Mouse (Mus musculus) myocyte (in vitro differentiated cells): ENCODE results near the gene Lysmd4. TPM values are rescaled to one million over a fixed set of nuclear protein-coding genes. Genes with fewer than 3 reads are reported as not detected.

Experiments used
- H3K27me3 ChIP-seq: one replicate; pipeline ENCODE4 v1.6.1; 2011; ENCODE audit not compliant: control insufficient read depth, insufficient read depth, insufficient read length
- H3K36me3 ChIP-seq: one replicate; pipeline ENCODE4 v1.6.1; 2011; ENCODE audit not compliant: control insufficient read depth, insufficient read depth
- H3K4me2 ChIP-seq: one replicate; pipeline ENCODE4 v1.6.1; 2011; ENCODE audit warnings: low read depth, control low read depth
- H3K4me3 ChIP-seq: one replicate; pipeline ENCODE4 v1.5.1; 2011; ENCODE audit warnings: mild to moderate bottlenecking, control low read depth, moderate library complexity
- H3K79me2 ChIP-seq: one replicate; pipeline ENCODE4 v1.6.1; 2011; ENCODE audit not compliant: control insufficient read depth, insufficient read depth
- H3ac ChIP-seq: one replicate; pipeline ENCODE4 v1.6.1; 2011; ENCODE audit not compliant: control insufficient read depth, insufficient read length
- CEBPB ChIP-seq: IDR thresholded peaks from 2 replicates; pipeline ENCODE4 v1.6.1; 2011; ENCODE audit warnings: mild to moderate bottlenecking, moderate library complexity; ENCODE audit not compliant: poor library complexity, insufficient read depth, severe bottlenecking
- E2F4 ChIP-seq: IDR thresholded peaks from one replicate; pipeline ENCODE4 v1.6.1; 2011; ENCODE audit warnings: mild to moderate bottlenecking, control low read depth, moderate library complexity; ENCODE audit not compliant: insufficient read depth
- MAX ChIP-seq: IDR thresholded peaks from one replicate; pipeline ENCODE4 v1.6.1; 2011; ENCODE audit warnings: low read depth, mild to moderate bottlenecking, control low read depth
- MYOD1 ChIP-seq, 3 experiments: IDR thresholded peaks; one replicate each; pipeline ENCODE4 v1.6.1; 2011; ENCODE audit warnings: control low read depth in 2 of 3, low read depth in 2 of 3, mild to moderate bottlenecking in 2 of 3, moderate library complexity in 1 of 3; ENCODE audit not compliant: insufficient read length in 2 of 3, control insufficient read depth in 1 of 3
- MYOG ChIP-seq, 3 experiments: IDR thresholded peaks; one replicate each; pipeline ENCODE4 v1.6.1; 2011; ENCODE audit warnings: control low read depth in 2 of 3, low read depth in 2 of 3, mild to moderate bottlenecking in 2 of 3; ENCODE audit not compliant: insufficient read length in 2 of 3, control insufficient read depth in 1 of 3, insufficient read depth in 1 of 3
- POLR2A ChIP-seq: IDR thresholded peaks from one replicate; pipeline ENCODE4 v1.6.1; 2011; ENCODE audit warnings: low read depth, mild to moderate bottlenecking, control low read depth, moderate library complexity; ENCODE audit not compliant: insufficient read length
- POLR2AphosphoS2 ChIP-seq: IDR thresholded peaks from one replicate; pipeline ENCODE4 v1.6.1; 2011; ENCODE audit warnings: low read depth, control low read depth; ENCODE audit not compliant: insufficient read length
- REST ChIP-seq: IDR thresholded peaks from one replicate; pipeline ENCODE4 v1.6.1; 2011; ENCODE audit warnings: mild to moderate bottlenecking, control low read depth, moderate library complexity; ENCODE audit not compliant: insufficient read depth, insufficient read length
- SRF ChIP-seq: IDR thresholded peaks from one replicate; pipeline ENCODE4 v1.6.1; 2011; ENCODE audit warnings: low read depth; ENCODE audit not compliant: control insufficient read depth, insufficient read length
- TCF12 ChIP-seq: IDR thresholded peaks from one replicate; pipeline ENCODE4 v1.6.1; 2011; ENCODE audit warnings: mild to moderate bottlenecking, control low read depth; ENCODE audit not compliant: poor library complexity, insufficient read depth, severe bottlenecking
- TCF3 ChIP-seq: IDR thresholded peaks from one replicate; pipeline ENCODE4 v1.6.1; 2011; ENCODE audit warnings: low read depth, control low read depth; ENCODE audit not compliant: insufficient read length
- USF1 ChIP-seq: IDR thresholded peaks from one replicate; pipeline ENCODE4 v1.6.1; 2011; ENCODE audit warnings: low read depth, mild to moderate bottlenecking, control low read depth, moderate library complexity
- polyA plus RNA-seq: library from polyadenylated mRNA; unstranded; fragments of >200 nt; fragmentation: generic; extraction: Trizol; gene quantifications from one replicate; pipeline ENCODE4 v1.2.1, GENCODE M21; 2012; ENCODE audit warnings: missing spikeins

Lysmd4 gene
- 7.7 TPM for polyA plus RNA-seq

DNA sequence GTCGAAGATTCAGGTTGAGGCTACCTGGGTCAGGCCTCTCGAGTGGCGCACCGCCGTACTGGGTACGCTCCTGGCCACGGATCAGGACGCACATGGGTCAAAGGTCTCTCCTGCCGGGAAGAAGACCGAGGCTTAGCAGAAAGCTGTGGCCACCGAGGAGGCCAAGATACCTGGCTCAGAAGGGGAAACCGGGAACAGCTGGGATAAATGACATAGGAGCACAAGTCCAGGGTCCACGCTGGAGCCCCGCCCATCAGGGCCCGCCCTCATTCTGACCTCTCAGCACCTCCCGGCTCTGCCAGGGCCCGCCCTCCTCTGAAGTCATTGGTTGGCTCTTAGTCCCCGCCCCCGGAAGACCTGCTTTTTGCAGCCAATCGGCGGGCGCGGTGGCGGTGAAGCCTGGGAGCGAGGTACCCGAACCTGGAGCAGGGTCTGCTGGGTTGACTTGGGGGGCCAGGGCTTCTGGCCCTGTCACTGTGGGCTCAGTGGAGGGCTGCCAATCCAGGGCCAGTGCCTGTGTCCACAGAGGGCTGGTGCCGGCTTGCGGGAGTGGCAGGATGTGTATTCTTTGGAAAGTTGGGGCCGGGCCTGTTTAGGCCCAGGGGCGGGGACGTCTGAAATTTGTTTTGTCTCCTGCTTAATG is at the start of gene Lysmd4:
TSS of gene Lysmd4 (plus strand) at position 325 of the 643 bp plus-strand sequence.
- peaks cover 5% of the 10 kb centered on the region for H3K36me3 ChIP-seq
- peak within 1 kb of the TSS; percentile 73 for H3K4me3 ChIP-seq
- H3K79me2 ChIP-seq = no peaks in the 10 kb centered on the region
- peak within 1 kb of the TSS; percentile 89 for H3K4me2 ChIP-seq
- H3K27me3 ChIP-seq = no peaks in the 10 kb centered on the region
- TF ChIP-seq MYOD1 (IDR thresholded peaks at IDR 0.05; ENCODE audit: control insufficient read depth in 1 of 3, insufficient read length in 2 of 3, low read depth in 2 of 3) (peak in 1 of 3 experiments; percentile 23), TCF3 (no peak), POLR2A (peak; percentile 38), MYOG (IDR thresholded peaks at IDR 0.05; ENCODE audit: control insufficient read depth in 1 of 3, insufficient read depth in 1 of 3, insufficient read length in 2 of 3, low read depth in 2 of 3) (peak in 1 of 3 experiments; percentile 48), E2F4 (no peak)
- H3ac ChIP-seq = peak within 1 kb of the TSS; percentile 34

DNA sequence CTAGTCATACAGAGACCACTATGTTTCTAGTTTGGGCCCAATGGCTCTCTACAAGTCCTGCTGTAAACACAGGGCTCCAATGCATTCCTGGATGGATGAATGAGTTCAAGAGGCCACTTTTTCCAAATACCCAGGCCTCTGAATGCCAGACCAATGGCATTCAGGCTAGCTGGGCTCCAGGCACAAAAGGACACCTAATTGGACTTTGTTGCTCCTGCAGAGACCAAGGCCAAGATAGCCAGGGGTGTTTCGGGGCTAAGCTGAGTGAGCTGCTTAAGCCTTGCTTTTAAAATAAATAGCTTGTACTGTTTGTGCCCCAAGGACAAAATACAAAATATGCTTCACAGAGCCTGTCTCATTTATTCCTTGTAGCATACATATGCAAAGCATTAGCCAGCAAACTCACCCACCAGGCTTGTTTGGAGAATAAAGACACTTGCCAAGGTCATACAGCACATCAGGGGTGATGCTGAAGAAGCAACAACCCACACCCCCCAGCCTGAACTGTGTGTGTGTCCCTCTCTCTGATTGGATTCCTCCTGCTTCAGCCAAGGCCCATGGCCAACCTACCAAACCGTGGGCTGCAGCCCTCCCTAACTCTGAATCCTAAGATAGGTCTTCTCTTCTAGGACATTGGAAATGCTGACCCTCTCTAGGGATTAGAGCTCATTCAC is 48.7 kb upstream of the Lysmd4 start:
- Histone ChIP-seq H3K36me3 (no peaks in the 10 kb centered on the region), H3K27me3 (peaks cover 24% of the 10 kb centered on the region), H3K4me3 (no peak overlapping the region), H3K4me2 (no peak overlapping the region), H3ac (no peak overlapping the region), H3K79me2 (no peaks in the 10 kb centered on the region)
- TF ChIP-seq REST = no peak
- no peak for TF ChIP-seq POLR2AphosphoS2
- no peak for TF ChIP-seq POLR2A
- TF ChIP-seq MYOG (IDR thresholded peaks at IDR 0.05; ENCODE audit: control insufficient read depth in 1 of 3, insufficient read depth in 1 of 3, insufficient read length in 2 of 3, low read depth in 2 of 3) = no peak
- no peak for TF ChIP-seq CEBPB
- TF ChIP-seq MYOD1 (IDR thresholded peaks at IDR 0.05; ENCODE audit: control insufficient read depth in 1 of 3, insufficient read length in 2 of 3, low read depth in 2 of 3) = no peak
- no peak for TF ChIP-seq TCF12
- TF ChIP-seq MAX = no peak
- no peak for TF ChIP-seq USF1
- TF ChIP-seq E2F4 = no peak
- TF ChIP-seq TCF3 = no peak
- no peak for TF ChIP-seq SRF

DNA sequence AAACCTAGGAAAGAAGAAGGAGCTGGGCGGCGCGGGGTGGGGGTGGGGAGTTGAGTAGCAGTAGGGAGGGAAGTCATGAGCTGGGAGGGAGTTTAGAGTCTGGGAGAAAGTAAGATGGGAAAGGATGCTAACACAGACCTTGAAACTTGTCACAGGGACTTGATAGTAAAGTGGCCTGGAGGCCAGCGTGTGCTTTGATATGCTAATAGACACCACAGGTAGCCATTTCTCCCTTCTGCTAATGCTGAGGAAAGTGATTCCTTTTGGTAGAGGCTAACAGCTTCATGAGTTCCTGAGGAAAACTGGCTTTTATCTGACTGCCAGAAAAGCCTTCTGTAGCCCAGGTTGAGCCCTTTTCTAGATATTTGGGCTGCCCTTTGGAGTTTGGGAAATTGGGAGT is 38.6 kb upstream of the Lysmd4 start:
- Histone ChIP-seq H3K36me3 (no peaks in the 10 kb centered on the region), H3K79me2 (no peaks in the 10 kb centered on the region), H3K4me3 (no peak overlapping the region), H3ac (no peak overlapping the region), H3K27me3 (peaks cover 14% of the 10 kb centered on the region), H3K4me2 (no peak overlapping the region)
- TF ChIP-seq POLR2AphosphoS2 = no peak
- no peak for TF ChIP-seq MAX
- TF ChIP-seq USF1 = no peak
- TF ChIP-seq MYOG (IDR thresholded peaks at IDR 0.05; ENCODE audit: control insufficient read depth in 1 of 3, insufficient read depth in 1 of 3, insufficient read length in 2 of 3, low read depth in 2 of 3) = no peak
- no peak for TF ChIP-seq POLR2A
- TF ChIP-seq CEBPB = no peak
- no peak for TF ChIP-seq TCF12
- no peak for TF ChIP-seq SRF
- TF ChIP-seq REST = no peak
- no peak for TF ChIP-seq E2F4
- no peak for TF ChIP-seq TCF3
- TF ChIP-seq MYOD1 (IDR thresholded peaks at IDR 0.05; ENCODE audit: control insufficient read depth in 1 of 3, insufficient read length in 2 of 3, low read depth in 2 of 3) = no peak

DNA sequence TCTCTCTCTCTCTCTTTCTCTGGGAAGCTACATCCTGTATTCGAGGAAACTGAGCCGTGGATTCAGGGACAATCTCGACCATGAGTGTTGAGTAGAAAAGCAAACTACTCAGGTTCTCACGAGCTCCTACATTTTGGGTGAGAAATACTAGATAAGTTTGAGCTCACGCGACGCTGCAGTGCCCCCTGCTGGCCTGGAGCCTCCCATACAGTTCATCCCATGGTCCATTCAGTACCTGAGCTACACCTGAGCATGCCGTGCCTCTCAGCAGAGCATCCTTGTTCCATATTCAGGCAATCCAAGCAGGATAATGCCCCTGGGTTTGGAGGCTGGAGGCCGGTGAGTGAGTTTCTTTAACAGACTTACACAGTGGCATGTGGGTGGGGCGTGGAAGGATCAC is 22.9 kb upstream of the Lysmd4 start:
- Histone ChIP-seq H3K79me2 (no peaks in the 10 kb centered on the region), H3ac (no peak overlapping the region), H3K36me3 (no peaks in the 10 kb centered on the region), H3K4me3 (no peak overlapping the region), H3K27me3 (no peaks in the 10 kb centered on the region), H3K4me2 (no peak overlapping the region)
- TF ChIP-seq TCF3 (no peak), POLR2A (no peak), MAX (no peak)

DNA sequence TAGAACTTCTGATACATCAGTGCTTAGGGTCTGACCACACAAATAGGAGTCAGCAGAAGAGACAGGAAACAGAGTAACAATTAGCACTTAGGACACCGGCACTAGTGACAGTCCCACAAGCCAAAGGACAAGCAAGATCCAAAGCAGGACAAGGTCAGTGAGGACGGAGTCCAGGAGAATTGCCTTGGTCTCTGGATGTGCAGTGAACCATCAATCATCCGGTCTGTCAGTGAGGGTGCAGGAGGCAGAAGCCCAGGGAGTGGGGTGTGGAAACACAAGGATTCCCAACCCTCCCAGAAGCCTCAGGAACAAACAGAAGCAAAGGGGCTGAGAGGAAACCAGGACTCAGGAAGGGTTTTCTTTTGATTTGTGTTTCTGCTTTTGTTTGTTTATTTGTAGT is 18.7 kb upstream of the Lysmd4 start:
- Histone ChIP-seq H3K4me2 (no peak overlapping the region), H3ac (no peak overlapping the region), H3K4me3 (no peak overlapping the region), H3K36me3 (no peaks in the 10 kb centered on the region), H3K27me3 (no peaks in the 10 kb centered on the region), H3K79me2 (no peaks in the 10 kb centered on the region)
- TF ChIP-seq POLR2A (no peak), USF1 (no peak), TCF12 (no peak), MAX (no peak), SRF (no peak), TCF3 (no peak), CEBPB (no peak), MYOG (IDR thresholded peaks at IDR 0.05; ENCODE audit: control insufficient read depth in 1 of 3, insufficient read depth in 1 of 3, insufficient read length in 2 of 3, low read depth in 2 of 3) (no peak), REST (no peak), E2F4 (no peak), POLR2AphosphoS2 (no peak), MYOD1 (IDR thresholded peaks at IDR 0.05; ENCODE audit: control insufficient read depth in 1 of 3, insufficient read length in 2 of 3, low read depth in 2 of 3) (no peak)
